Mouse (Mus musculus): Measurements from ENCODE around the gene Btbd19. TPM values are rescaled to one million over a fixed set of nuclear protein-coding genes. Genes with fewer than 3 reads are reported as not detected.

The Btbd19 gene
- total RNA-seq, 2 experiments from 2014 or later, result 4.7 to 6.8 TPM

DNA sequence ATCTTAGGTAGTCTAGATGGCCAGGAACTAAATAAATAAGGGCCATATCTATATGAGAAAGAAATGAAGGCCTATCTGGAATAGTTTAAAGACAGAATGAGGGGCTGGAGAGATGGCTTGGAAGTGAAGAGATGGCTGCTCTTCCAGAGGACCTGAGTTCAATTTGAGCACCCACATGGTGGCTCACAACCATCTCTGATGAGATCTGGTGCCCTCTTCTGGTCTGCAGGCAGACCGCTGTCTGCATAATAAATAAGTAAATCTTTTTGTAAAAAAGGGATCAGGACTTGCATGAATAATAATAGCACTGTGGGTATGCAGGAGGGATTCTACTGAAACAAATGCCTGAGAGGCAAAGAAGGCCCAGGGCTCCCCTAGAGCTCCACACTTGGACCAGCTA, 12.3 kb downstream of the Btbd19 start:
- DNase-seq, result no peak

GRCm38 (mm10) chr4:117110985-117111384, 14.5 kb downstream of the Btbd19 start:
- DNase-seq, result no peak

- DNase-seq, result no peak
Observed at GRCm38 (mm10) chr4:117110249-117110648, 15.3 kb downstream of the Btbd19 start.

GRCm38 (mm10) chr4:117109330-117109729, 16.2 kb downstream of the Btbd19 start:
- DNase-seq, result no peak

DNA sequence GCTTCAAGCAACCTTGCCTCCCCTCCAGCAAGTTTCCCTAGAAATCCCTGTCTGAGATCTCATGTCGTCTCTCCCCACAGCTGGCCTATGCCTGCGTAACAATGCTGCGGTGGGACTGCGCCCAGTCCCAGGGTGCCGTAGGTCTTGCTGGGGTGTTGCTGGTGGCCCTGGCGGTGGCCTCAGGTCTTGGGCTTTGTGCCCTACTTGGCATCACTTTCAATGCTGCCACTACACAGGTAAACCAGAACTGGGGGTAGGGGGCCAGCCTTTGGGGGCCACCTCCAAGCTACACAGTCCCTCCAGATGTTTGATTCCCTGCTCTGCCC, 17.0 kb downstream of the Btbd19 start:
- no peak for DNase-seq

GRCm38 (mm10) chr4:117107813-117108523, 17.6 kb downstream of the Btbd19 start:
- no peak for DNase-seq

DNA sequence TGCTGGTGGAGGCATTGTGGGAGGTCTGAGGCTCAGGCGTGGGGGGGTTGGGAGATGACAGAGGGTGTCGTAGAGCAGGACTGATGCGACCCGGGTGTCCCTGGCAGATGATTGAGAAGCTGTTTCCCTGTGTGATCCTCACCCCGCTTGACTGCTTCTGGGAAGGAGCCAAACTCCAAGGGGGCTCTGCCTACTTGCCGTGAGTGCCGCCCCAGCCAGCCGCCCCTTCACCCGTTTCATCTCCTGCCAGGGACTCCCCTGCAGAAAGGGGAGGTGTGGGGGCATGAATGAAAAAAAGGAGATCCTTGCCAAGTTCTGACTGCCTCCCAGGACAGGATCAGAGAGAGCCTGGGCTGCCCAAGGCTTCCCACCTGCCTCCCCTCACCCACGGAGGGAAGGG, 20.4 kb downstream of the Btbd19 start:
- no peak for DNase-seq

- no peak for DNase-seq
Observed at GRCm38 (mm10) chr4:117104672-117105071, 20.9 kb downstream of the Btbd19 start.

- DNase-seq, result no peak
Observed at GRCm38 (mm10) chr4:117101218-117101617, 24.3 kb downstream of the Btbd19 start.

DNA sequence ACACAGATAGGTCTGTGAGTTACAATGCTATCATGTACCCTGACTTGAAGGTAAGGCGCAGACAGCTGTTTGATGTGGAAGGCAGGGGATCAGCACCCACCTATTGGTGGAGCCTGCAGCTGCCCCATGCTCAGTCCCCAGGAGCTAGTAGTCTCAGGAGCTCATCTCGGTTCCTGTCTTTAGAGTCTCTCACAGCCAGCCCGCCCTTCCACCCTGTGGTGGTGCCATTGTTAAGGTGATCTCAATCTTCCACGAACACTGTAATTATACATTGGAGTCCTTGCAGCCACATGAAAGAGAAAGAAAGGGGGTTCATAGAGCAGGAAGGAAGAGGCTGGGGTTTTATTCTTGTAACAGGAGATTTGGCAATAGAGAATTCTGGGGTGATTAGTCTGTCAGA, 25.5 kb downstream of the Btbd19 start:
- DNase-seq, result no peak

DNA sequence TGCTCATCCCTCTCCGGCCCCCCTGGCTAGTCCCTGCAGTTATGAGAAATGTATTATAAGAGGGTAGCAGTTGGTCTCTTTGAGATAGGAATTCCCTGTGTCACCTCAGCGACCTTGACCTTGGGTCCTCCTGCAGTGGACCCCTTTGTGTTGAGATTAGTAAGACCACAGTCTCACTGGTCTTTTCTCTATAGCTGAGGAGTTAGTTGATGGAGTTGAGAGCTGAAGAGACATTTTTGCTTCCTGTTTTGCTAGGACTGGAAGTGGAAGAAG, 26.8 kb downstream of the Btbd19 start:
- DNase-seq, result no peak

- no peak for DNase-seq
Observed at GRCm38 (mm10) chr4:117097969-117098763, 27.4 kb downstream of the Btbd19 start.

GRCm38 (mm10) chr4:117096666-117097065, 28.9 kb downstream of the Btbd19 start:
- no peak for DNase-seq

DNA sequence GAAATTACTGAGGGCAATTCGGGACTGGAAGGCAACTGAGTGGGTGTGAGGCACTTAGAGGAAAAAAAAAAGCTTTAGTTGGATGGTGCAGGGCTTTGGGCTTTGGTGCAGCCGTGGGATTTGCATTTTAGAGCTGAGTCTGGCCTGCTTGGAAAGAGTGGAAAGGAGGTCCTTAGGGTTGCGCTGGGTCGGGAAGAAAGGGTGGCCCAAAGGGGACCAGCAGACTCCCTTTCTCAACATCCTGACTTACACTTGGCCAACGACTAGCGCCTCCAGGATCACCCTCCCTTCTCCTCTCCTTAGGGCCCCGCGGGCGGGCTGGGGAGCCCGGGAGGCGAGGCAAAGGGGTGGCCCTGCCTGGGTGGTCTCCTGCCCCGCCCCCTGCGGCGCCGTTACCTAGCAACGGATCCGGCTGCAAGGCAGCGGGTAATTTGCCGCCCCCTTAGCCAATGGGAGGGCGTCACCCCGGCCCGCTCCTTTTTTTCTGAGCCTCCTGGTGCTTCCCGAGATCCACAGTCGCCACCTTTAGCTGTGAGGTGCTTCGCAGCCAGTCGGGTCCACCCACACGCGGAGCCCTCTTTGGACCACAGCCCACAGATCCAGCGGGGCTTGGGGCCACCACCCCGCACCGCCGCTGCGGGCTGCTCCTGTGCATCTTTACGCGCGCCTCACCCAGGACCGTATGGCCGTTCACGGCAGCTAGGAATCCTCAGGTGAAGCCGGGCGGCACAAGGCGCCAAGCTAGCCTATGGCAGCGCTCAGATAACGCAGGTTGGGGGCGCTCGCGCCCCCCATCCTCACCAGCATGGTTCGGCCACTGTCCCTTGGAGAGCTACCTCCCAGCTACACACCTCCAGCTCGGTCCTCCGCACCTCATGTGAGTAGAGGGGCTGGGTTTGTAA, 29.7 kb downstream of the Btbd19 start, which contains the start of gene Ptch2:
Ptch2 (plus strand) TSS at position 525 of the 902 bp plus-strand sequence.
- peak; percentile 85 for DNase-seq

DNA sequence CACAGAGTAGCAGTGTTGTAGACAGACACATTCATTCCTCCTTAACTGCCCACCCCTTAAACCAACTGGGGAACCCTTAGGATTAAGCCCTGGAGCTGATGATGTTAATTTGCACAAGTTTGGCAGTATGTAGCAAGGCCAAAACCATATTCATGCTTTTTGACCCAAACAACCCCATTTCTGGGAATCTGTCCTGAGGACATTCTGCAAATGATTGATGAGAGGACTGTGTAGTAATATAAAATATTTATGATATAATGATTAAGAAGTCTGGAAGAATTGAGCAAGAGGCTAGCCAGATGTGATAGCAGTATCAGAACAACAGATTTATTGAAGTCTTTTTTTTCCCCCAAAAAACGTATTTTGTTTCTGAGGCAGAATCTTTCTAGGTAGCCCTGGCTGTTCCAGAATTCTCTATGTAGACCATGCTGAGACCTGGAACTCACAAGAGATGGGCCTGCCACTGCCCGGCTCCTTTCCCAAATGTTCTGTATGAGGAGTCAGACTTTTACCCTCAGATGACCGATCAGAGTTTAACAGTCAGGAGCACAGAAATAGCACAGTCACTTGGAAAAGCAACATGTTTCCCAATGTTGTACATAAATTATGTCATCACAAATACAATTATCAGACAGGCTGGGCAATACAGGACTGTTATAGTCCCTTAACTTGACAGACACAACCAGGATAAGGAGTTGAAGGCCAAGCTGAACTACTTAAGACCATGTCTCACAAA, 30.7 kb downstream of the Btbd19 start:
- DNase-seq, result no peak

DNA sequence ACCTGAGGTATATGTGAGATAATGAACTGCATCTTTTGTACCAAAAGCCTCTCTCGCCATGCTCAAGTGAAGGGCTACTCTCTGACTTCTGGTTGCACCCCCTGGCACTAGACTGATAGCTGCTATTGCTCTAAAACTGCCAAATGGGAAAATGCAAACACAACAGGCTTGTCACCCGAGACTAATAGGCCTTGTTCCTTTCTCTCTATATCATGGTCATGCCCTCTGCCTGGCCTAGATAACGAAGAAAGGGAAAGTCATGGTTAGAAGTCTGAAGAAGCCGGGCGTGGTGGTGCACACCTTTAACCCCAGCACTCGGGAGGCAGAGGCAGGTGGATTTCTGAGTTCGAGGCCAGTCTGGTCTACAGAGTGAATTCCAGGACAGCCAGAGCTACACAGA, 34.9 kb downstream of the Btbd19 start:
- DNase-seq, result no peak

DNA sequence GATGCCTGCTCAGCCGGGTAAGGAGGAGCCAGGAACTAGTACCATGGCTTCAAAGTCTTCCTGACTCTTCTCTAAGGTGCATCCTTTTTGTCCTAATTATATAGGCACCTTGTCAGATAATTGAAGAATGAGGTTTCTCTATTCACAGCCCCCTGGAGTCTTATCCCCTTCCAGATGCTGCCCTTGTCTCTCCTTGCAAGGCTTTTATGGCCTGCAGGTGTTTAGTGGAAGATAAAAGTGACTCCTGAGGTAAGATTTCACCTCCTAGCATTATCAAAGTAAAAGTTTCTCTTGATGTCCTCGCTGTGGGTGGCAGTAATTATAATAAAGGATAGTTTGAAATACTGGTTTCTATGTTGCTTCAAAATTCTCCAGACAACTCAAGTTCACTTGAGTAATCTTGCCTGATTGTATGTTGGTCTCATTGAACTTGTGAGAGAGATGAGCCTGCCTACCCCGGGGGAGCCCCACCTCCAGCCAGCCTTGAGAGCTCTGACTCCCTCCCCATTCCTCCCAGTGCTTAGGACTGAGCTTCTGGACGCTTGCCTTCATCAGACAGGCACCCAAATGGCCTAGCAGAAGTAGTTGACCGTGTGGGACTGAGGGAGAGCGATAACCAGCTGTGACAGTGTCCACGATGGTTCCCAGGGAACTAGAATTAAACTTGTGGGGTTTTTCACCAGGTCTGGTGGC, 37.4 kb downstream of the Btbd19 start:
- DNase-seq, result no peak

DNA sequence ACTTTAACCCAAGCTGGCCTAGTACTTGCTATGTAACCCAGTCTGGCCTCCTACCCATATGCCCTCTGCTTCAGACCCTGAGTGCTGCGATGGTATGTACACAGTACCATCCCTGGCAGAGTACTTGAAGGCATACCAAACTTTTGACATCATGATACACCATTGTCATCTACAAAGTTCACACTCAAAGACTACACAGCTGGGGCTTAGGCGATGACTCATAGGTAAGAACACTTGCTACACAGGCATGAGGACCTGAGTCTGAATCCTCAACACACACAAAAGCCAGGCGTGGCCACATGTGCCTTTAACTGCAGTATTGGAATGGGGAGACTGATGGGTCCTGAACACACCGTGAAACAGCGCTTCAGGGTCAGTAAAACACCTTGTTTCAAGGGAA, 54.3 kb downstream of the Btbd19 start:
- DNase-seq, result no peak

GRCm38 (mm10) chr4:117070624-117071023, 54.9 kb downstream of the Btbd19 start:
- DNase-seq, result no peak

- no peak for DNase-seq
Observed at GRCm38 (mm10) chr4:117069647-117070046, 55.9 kb downstream of the Btbd19 start.
